Mouse (Mus musculus) liver, postnatal 0 days (tissue): ENCODE results near the gene Arhgef19. TPM values are rescaled to one million over a fixed set of nuclear protein-coding genes. Genes with fewer than 3 reads are reported as not detected.

ENCODE experiments used
- ATAC-seq: fragments of 200-750 bp; cut with Nextera tagmentation; 2 replicates; pipeline ENCODE4 v1.8.0; 2017; ENCODE audit warnings: mild to moderate bottlenecking, moderate library complexity
- DNase-seq: peaks from one replicate; pipeline ENCODE4 v3.0.0-alpha.2; 2016
- H3K27ac ChIP-seq: fragments of 300-500 bp; sonication (generic); 2 replicates; pipeline ENCODE4 v1.5.1; 2014; ENCODE audit warnings: antibody characterized with exemption, moderate library complexity, mild to moderate bottlenecking, low read depth
- H3K27me3 ChIP-seq: fragments of 300-500 bp; sonication (generic); 2 replicates; pipeline ENCODE4 v1.6.1; 2014; ENCODE audit warnings: low read length, control low read depth, mixed read lengths; ENCODE audit not compliant: insufficient read depth
- H3K36me3 ChIP-seq: fragments of 300-500 bp; sonication (generic); replicated peaks from 2 replicates; pipeline ENCODE4 v1.6.1; 2014; ENCODE audit warnings: mild to moderate bottlenecking, control low read depth, low read length, moderate library complexity, mixed read lengths; ENCODE audit not compliant: insufficient read depth
- H3K4me1 ChIP-seq: fragments of 300-500 bp; sonication (generic); 2 replicates; pipeline ENCODE4 v1.6.1; 2014; ENCODE audit warnings: antibody characterized with exemption, mild to moderate bottlenecking, control low read depth; ENCODE audit not compliant: insufficient read depth
- H3K4me2 ChIP-seq: fragments of 300-500 bp; sonication (generic); 2 replicates; pipeline ENCODE4 v1.6.1; 2014; ENCODE audit warnings: low read depth, mild to moderate bottlenecking, low read length, moderate library complexity, mixed read lengths
- H3K4me3 ChIP-seq: fragments of 300-500 bp; sonication (generic); 2 replicates; pipeline ENCODE4 v1.5.1; 2014; ENCODE audit warnings: low read depth, low read length
- H3K9ac ChIP-seq: fragments of 300-500 bp; sonication (generic); replicated peaks from 2 replicates; pipeline ENCODE4 v1.6.1; 2014; ENCODE audit warnings: mild to moderate bottlenecking, moderate library complexity
- H3K9me3 ChIP-seq: fragments of 300-500 bp; sonication (generic); 2 replicates; pipeline ENCODE4 v1.6.1; 2016; ENCODE audit warnings: mild to moderate bottlenecking, control low read depth, low read length, mixed read lengths
- CTCF ChIP-seq: sonication (generic); IDR thresholded peaks from 2 replicates; pipeline ENCODE4 v1.5.1; 2016; ENCODE audit warnings: antibody characterized with exemption, low read depth
- EP300 ChIP-seq: IDR thresholded peaks from 2 replicates; pipeline ENCODE4 v1.6.1; 2016; ENCODE audit warnings: antibody characterized with exemption, low read depth, mild to moderate bottlenecking
- WGBS: fragments of 180-500 bp; shearing (Covaris S2); extraction: QIAGEN DNeasy Blood & Tissue Kit; methylation state at CpG from one replicate; pipeline ENCODE4 v1.1.7; 2014; ENCODE audit not compliant: insufficient replicate concordance; 5-methylcytosine and 5-hydroxymethylcytosine counted together
- polyA plus RNA-seq: library from polyadenylated mRNA; unstranded; fragments of >200 nt; fragmentation: Nextera tagmentation; extraction: Ambion mirVana; gene quantifications from 2 replicates; pipeline ENCODE4 v1.2.1, GENCODE M21; 2015

The Arhgef19 gene
- polyA plus RNA-seq, 1 experiment from 2014 or later = 3.0 TPM

DNA sequence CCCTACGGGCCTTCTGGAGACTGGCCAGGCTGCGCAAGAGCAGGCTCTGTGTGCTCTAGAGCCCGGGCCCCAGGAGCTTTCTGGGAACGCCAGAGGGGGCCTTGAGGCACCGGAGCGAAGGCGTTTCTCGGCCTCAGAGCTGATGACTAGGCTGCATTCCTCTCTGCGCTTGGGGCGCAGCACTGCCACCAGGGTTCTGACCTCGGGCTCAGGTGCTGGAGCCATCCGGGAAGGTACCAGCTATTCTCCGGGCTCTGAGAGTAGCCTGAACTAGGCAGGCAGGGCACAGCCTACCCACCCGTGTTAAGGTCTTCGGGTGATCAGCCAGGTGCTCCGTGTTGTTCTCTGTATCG is 7.7 kb downstream of the Arhgef19 start:
- DNase-seq (no peak), ATAC-seq (no peak)
- Histone ChIP-seq H3K4me2 (no peak overlapping the region), H3K4me1 (peaks cover 4% of the 10 kb centered on the region), H3K9me3 (no peaks in the 10 kb centered on the region), H3K27ac (no peak overlapping the region), H3K27me3 (peaks cover 62% of the 10 kb centered on the region), H3K36me3 (no peaks in the 10 kb centered on the region), H3K4me3 (no peak overlapping the region), H3K9ac (no peak overlapping the region)
- WGBS = 11% methylated on average over 17 of the region's 17 CpGs
- no peak for TF ChIP-seq EP300
- no peak for TF ChIP-seq CTCF

DNA sequence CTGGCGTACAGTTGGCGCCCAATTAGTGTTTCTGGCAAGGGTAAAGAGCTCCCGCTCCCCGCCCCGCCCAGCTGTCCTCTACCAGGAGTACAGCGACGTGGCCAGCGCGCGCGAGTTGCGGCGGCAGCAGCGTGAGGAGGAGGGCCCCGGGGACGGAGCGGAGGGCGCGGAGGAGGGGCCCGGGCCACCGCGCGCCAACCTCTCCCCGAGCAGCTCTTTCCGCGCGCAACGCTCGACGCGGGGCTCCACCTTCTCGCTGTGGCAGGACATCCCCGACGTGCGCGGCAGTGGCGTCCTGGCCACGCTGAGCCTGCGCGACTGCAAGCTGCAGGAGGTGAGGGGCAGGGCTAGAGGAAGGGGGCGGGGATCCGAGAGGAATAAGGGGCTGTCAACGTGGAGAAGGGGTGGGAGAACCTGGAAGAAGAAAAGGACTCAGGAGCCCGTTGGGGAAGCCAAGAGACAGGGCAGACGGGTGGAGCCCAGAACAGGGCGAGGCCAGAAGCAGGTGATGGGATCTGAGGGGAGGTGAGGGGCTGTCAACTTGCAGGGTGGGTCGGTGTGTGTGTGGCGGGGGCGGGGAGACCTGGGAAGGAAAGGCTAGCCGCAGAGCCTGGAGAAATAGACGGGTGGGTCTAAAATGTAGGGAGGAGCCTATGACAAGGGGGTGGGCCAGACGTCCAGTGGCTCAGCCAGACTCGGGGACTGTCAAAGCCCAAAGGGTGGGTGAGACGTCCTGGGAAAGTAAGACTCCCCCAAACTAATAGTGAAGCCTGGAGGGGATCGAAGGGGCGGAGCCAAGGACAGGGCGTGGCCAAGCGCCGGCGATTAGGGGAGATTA is 8.7 kb downstream of the Arhgef19 start:
- Histone ChIP-seq H3K9ac (no peak overlapping the region), H3K4me2 (peak overlapping the region; percentile 57), H3K27ac (no peak overlapping the region), H3K36me3 (no peaks in the 10 kb centered on the region), H3K4me1 (peaks cover 3% of the 10 kb centered on the region), H3K4me3 (peak overlapping the region; percentile 32), H3K9me3 (no peaks in the 10 kb centered on the region), H3K27me3 (peaks cover 52% of the 10 kb centered on the region)
- 2% methylated on average over 57 of the region's 60 CpGs for WGBS
- TF ChIP-seq EP300 (no peak), CTCF (no peak)
- DNase-seq = peak; percentile 40
- ATAC-seq = peak; percentile 20

DNA sequence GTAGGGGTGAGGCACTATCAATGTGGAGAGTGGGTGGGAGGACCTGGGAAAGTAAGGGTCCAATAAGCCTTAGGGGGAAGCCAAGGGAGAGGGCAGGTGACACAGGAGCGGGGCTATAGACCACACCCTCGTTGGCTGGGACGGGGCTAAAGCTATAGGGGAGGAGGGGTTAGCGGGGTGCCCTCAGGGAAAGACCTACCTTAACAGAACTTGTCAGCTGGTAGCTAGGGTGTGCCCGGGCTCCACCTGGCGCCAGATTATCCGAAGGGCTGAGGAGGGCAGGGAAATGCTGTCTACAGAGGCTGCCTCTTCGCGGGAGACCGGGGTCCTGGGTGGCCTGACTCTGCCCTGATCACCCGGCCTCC is 9.3 kb downstream of the Arhgef19 start:
- DNase-seq (no peak), ATAC-seq (no peak)
- H3K4me1 ChIP-seq = peaks cover 3% of the 10 kb centered on the region
- no peak overlapping the region for H3K9ac ChIP-seq
- H3K9me3 ChIP-seq = no peaks in the 10 kb centered on the region
- no peak for TF ChIP-seq CTCF
- TF ChIP-seq EP300 = no peak
- 15% methylated on average over 11 of the region's 11 CpGs for WGBS
- no peak overlapping the region for H3K4me2 ChIP-seq
- no peak overlapping the region for H3K4me3 ChIP-seq
- H3K27ac ChIP-seq = no peak overlapping the region
- H3K27me3 ChIP-seq = peaks cover 49% of the 10 kb centered on the region
- H3K36me3 ChIP-seq = no peaks in the 10 kb centered on the region

DNA sequence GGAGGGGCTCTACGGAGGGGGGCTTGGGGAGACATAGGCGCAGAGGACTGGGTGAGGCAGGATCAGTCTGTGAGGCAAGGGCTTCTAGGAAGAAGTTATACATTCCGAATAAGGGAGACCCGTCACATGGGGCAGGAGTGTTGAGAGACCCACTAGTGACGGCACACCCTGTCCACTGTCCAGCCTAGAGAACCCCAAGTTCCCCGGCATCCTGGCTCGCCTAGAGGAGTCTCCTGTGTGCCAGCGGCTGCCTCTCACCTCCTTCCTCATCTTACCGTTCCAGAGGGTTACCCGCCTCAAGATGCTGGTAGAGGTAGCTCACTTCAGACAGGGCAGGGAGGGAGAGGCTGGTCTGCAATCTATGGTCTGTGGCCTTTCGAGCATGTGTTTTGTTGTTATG is 10.1 kb downstream of the Arhgef19 start:
- Histone ChIP-seq H3K4me3 (no peak overlapping the region), H3K27me3 (peaks cover 48% of the 10 kb centered on the region), H3K4me2 (no peak overlapping the region), H3K9ac (no peak overlapping the region), H3K4me1 (peaks cover 3% of the 10 kb centered on the region), H3K27ac (no peak overlapping the region), H3K36me3 (no peaks in the 10 kb centered on the region), H3K9me3 (no peaks in the 10 kb centered on the region)
- no peak for DNase-seq
- no peak for TF ChIP-seq EP300
- TF ChIP-seq CTCF = no peak
- ATAC-seq = no peak
- WGBS = 78% methylated on average over 11 of the region's 11 CpGs

DNA sequence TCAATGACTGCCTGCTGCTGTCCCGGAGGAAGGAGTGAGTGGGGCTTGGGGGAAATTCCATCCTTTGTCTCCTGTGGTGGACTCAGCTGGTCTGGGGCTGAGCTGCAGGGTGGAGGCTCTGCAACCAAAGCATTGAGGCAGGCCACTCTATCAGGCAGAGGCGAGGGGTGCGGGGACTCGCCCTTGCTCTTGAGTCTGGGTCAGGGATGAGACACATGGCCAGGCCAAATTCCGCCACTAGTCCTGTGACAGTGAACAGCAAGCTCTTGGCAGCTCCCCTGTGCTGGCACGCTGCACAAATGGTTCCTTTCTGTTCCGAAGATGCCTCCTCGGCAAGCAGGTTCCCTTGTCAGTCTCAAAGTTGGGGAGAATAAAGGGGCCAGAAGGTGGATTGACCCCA is 11.8 kb downstream of the Arhgef19 start:
- no peak for ATAC-seq
- Histone ChIP-seq H3K9me3 (no peaks in the 10 kb centered on the region), H3K27me3 (peaks cover 36% of the 10 kb centered on the region), H3K4me3 (no peak overlapping the region), H3K27ac (no peak overlapping the region), H3K9ac (no peak overlapping the region), H3K4me2 (no peak overlapping the region), H3K4me1 (peaks cover 3% of the 10 kb centered on the region), H3K36me3 (no peaks in the 10 kb centered on the region)
- no peak for DNase-seq
- 76% methylated on average over 8 of the region's 8 CpGs for WGBS
- TF ChIP-seq EP300 (no peak), CTCF (no peak)

DNA sequence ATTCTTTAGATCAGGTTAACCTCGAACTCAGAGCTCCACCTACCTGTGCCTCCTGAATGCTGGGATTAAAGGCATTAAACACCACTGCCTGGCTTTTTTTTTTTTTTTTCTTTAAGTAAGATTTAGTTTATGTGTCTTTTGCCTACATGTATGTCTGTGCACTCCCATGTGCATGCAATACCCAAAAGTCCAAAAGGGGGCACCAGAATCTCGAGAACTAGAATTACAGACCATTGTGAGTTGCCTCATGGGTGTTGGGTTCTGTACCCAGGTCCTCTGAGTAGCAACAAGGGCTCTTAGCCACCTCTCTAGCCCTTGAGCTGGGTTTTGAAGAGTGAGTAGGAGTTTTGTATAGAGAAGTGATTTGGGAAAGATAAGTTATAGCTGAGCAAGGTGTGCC is 13.3 kb downstream of the Arhgef19 start:
- Histone ChIP-seq H3K9ac (no peak overlapping the region), H3K27ac (no peak overlapping the region), H3K4me3 (no peak overlapping the region), H3K9me3 (no peaks in the 10 kb centered on the region), H3K27me3 (peaks cover 21% of the 10 kb centered on the region), H3K4me2 (no peak overlapping the region), H3K36me3 (no peaks in the 10 kb centered on the region), H3K4me1 (peaks cover 3% of the 10 kb centered on the region)
- 56% methylated on average over 2 of the region's 2 CpGs for WGBS
- TF ChIP-seq CTCF (0 out of 2 replicates have a peak, but pooled peaks have one; percentile 25), EP300 (no peak)
- no peak for DNase-seq
- no peak for ATAC-seq
